Mouse (Mus musculus): ENCODE data around the gene Lin9. TPM values are rescaled to one million over a fixed set of nuclear protein-coding genes. Genes with fewer than 3 reads are reported as not detected.
"Not testable (repeated sequence)": the region's sequence is repeated elsewhere in the genome, so short reads cannot be mapped to it uniquely, and the experiment has no call there.

The Lin9 gene
- polyA plus RNA-seq (2015; fragmentation: Nextera tagmentation; extraction: Ambion mirVana), result 16.2 and 17.7 TPM in 2 replicates

DNA sequence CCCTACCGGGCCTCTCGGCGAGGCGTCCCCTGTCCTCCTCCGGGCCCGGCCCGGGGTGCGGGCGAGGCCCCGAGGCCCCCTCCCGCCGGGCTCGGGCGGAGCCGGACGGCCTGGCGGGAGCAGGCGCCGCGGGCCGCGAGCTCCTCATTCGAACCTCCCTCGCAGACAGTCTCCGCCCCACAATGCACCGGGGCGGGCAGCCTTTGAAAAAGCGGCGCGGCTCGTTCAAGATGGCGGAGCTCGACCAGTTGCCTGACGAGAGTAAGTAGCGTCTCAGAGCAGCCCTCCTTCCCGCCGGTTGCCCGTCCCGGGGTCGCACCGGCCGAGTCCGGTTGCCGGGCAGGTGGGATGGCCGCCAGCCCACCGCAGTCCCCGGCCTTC is at the start of gene Lin9:
Lin9 (plus strand) TSS at position 14 of the 381 bp plus-strand sequence.
- H3K9ac ChIP-seq (replicated peaks; ENCODE audit: low read depth, low read length), result peak within 1 kb of the TSS; percentile 95
- peak within 1 kb of the TSS; percentile 83 for H3K4me2 ChIP-seq (ENCODE audit: low read length)
- peak within 1 kb of the TSS; percentile 92 for H3K27ac ChIP-seq (ENCODE audit: low read length)
- H3K4me1 ChIP-seq (replicated peaks; ENCODE audit: control insufficient read depth, insufficient read depth, low read length), result peaks cover 18% of the 10 kb centered on the region
- 0% methylated on average over 39 of the region's 47 CpGs for WGBS
- H3K36me3 ChIP-seq (ENCODE audit: control insufficient read depth, insufficient read depth), result no peaks in the 10 kb centered on the region
- ATAC-seq, result peak; percentile 94
- H3K4me3 ChIP-seq (replicated peaks; ENCODE audit: low read length), result peak within 1 kb of the TSS; percentile 98
- no peaks in the 10 kb centered on the region for H3K27me3 ChIP-seq (replicated peaks; ENCODE audit: control insufficient read depth, insufficient read depth, low read length)
- H3K9me3 ChIP-seq (ENCODE audit: control insufficient read depth, low read length), result no peaks in the 10 kb centered on the region

DNA sequence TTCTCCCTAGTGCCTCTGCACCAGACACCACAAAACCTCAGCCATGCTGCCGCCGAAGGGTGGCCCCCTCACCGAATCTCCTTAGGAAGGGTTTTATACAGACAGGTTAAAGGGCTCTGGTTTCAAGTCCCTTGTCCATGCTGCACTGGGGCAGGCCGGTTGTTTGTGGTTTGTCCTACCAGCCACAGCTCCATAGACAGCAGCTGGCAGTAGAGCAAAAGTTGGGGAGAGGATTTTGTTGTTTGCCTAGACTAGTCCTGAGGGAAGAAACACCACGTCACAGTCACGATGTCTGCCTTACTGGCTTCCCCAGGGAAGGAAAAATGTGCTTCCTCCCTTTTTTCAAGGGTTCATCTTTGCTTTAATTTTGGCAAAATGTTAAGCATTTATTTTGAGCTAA is 40.4 kb upstream of the Lin9 start:
- peaks cover 4% of the 10 kb centered on the region for H3K4me1 ChIP-seq (replicated peaks; ENCODE audit: control insufficient read depth, insufficient read depth, low read length)
- H3K4me2 ChIP-seq (ENCODE audit: low read length), result no peak overlapping the region
- ATAC-seq, result no peak
- 94% methylated on average over 6 of the region's 6 CpGs for WGBS
- no peak overlapping the region for H3K9ac ChIP-seq (replicated peaks; ENCODE audit: low read depth, low read length)
- peaks cover 37% of the 10 kb centered on the region for H3K36me3 ChIP-seq (ENCODE audit: control insufficient read depth, insufficient read depth)
- H3K4me3 ChIP-seq (replicated peaks; ENCODE audit: low read length), result no peak overlapping the region
- H3K27ac ChIP-seq (ENCODE audit: low read length), result no peak overlapping the region
- no peaks in the 10 kb centered on the region for H3K9me3 ChIP-seq (ENCODE audit: control insufficient read depth, low read length)
- H3K27me3 ChIP-seq (replicated peaks; ENCODE audit: control insufficient read depth, insufficient read depth, low read length), result no peaks in the 10 kb centered on the region

DNA sequence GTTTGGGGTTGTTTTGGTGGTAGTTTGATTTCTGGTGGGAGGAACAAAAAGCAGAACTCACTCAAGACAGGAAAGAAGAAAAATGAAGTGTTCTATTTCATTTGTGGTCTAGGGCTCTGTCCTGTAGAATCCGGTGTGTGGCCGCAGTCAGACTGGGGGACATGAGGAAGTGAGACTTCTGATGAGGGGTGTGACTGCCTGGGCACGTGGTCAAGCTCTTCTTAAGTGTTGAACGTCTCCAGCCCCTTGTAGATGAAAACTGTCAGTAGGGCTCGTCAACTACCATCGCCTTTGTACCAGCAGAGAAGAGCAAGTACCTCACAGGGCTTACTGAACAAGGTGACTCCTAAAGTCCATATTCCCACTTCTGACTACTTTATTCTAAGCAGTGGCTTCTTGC is 39.1 kb upstream of the Lin9 start:
- H3K4me2 ChIP-seq (ENCODE audit: low read length), result no peak overlapping the region
- ATAC-seq, result no peak
- H3K9ac ChIP-seq (replicated peaks; ENCODE audit: low read depth, low read length), result no peak overlapping the region
- no peaks in the 10 kb centered on the region for H3K27me3 ChIP-seq (replicated peaks; ENCODE audit: control insufficient read depth, insufficient read depth, low read length)
- H3K36me3 ChIP-seq (ENCODE audit: control insufficient read depth, insufficient read depth), result peaks cover 29% of the 10 kb centered on the region
- H3K9me3 ChIP-seq (ENCODE audit: control insufficient read depth, low read length), result no peaks in the 10 kb centered on the region
- H3K4me3 ChIP-seq (replicated peaks; ENCODE audit: low read length), result no peak overlapping the region
- H3K27ac ChIP-seq (ENCODE audit: low read length), result no peak overlapping the region
- H3K4me1 ChIP-seq (replicated peaks; ENCODE audit: control insufficient read depth, insufficient read depth, low read length), result peaks cover 4% of the 10 kb centered on the region
- WGBS, result 93% methylated on average over 6 of the region's 6 CpGs

DNA sequence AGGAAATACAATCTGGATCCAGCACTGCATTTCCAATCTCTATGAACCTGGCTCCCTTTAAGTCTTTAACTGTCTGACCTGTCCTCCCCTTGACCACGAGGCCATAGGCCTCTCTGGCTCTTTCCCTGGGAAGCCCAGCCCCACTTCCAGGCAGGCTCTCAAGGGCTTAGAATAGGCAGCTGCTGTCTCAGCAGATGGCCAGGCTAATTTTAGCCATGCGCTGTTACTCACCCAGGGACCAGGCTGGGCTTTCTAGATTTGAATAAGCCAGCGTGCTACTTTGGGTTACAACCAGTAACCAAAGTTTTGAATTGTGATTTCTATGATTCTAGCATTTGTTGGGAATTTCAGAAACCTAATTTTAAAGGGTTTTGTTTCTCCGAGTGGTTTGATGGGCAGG is 36.4 kb upstream of the Lin9 start:
- no peak overlapping the region for H3K4me3 ChIP-seq (replicated peaks; ENCODE audit: low read length)
- peaks cover 20% of the 10 kb centered on the region for H3K36me3 ChIP-seq (ENCODE audit: control insufficient read depth, insufficient read depth)
- no peak overlapping the region for H3K9ac ChIP-seq (replicated peaks; ENCODE audit: low read depth, low read length)
- peaks cover 4% of the 10 kb centered on the region for H3K4me1 ChIP-seq (replicated peaks; ENCODE audit: control insufficient read depth, insufficient read depth, low read length)
- no peaks in the 10 kb centered on the region; the same call in 1 of the 2 replicates for H3K9me3 ChIP-seq (ENCODE audit: control insufficient read depth, low read length)
- 73% methylated on average over 4 of the region's 4 CpGs for WGBS
- peak; percentile 57; the same call in 1 of the 2 replicates for ATAC-seq
- no peak overlapping the region; the same call in none of the 2 replicates for H3K27ac ChIP-seq (ENCODE audit: low read length)
- no peak overlapping the region for H3K4me2 ChIP-seq (ENCODE audit: low read length)
- H3K27me3 ChIP-seq (replicated peaks; ENCODE audit: control insufficient read depth, insufficient read depth, low read length), result no peaks in the 10 kb centered on the region

DNA sequence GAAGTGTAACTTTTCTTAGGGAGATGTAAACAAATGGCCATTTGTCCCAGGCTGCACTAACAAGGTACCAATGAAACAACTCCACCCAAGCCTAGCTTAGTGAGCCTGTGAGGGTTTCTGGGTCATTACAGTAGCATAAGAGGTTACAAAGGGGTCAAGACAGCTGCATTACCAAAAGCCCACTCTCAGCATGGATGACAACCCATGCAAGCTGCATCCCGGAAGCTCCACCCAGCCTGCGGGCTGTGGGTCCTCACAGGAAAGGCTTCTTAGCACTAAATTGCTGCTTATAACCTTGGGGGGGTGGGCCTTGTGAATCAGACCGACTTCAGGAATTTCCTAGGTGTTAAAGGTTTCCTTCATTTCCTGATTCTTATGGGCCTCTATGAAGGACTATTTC is 34.8 kb upstream of the Lin9 start:
- Histone ChIP-seq H3K27ac (ENCODE audit: low read length) (no peak overlapping the region), H3K4me1 (replicated peaks; ENCODE audit: control insufficient read depth, insufficient read depth, low read length) (peaks cover 4% of the 10 kb centered on the region), H3K4me2 (ENCODE audit: low read length) (no peak overlapping the region), H3K36me3 (ENCODE audit: control insufficient read depth, insufficient read depth) (peaks cover 7% of the 10 kb centered on the region; the same call in 1 of the 2 replicates), H3K9me3 (ENCODE audit: control insufficient read depth, low read length) (no peaks in the 10 kb centered on the region; the same call in 1 of the 2 replicates), H3K9ac (replicated peaks; ENCODE audit: low read depth, low read length) (no peak overlapping the region), H3K27me3 (replicated peaks; ENCODE audit: control insufficient read depth, insufficient read depth, low read length) (no peaks in the 10 kb centered on the region), H3K4me3 (replicated peaks; ENCODE audit: low read length) (no peak overlapping the region)
- no peak for ATAC-seq
- 89% methylated on average over 3 of the region's 3 CpGs for WGBS

DNA sequence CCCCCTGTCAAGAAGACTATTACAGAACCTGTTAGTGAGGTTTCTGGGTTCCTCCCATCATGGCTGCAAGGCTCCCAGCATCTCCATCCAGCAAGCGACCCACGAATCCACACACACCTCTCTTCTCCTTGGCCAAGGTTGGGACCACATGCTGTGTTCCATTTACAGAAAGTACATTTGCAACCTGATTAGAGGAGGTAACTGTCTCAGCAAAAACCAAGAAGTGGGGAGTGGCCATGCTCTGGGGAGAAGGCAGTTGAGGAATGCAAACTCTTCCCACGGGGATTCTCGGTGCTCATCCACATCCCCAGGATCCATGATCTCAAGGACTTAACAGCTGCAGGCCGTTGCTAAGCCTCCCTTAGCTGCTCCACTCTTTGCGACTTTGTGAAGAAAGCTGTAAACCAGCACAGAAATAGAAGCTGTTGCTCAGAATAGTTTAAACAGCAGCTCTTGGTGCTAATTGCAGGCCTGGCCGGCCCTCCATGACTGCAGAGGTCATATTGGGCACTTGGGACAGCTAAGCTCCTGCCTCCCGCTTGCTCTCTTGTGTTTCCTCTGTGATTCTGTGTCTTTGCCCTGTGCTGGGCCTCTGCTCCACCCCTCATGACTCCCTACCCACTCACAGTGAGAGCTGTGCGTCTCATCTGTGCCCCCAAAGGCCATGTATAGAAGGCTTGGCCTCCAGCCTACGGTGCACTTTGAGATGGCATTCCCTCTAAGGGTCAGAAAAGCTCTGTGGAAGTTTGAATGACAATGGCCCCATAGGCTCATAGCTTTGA is 34.0 kb upstream of the Lin9 start:
- Histone ChIP-seq H3K4me2 (ENCODE audit: low read length) (no peak overlapping the region), H3K27ac (ENCODE audit: low read length) (no peak overlapping the region), H3K9me3 (ENCODE audit: control insufficient read depth, low read length) (no peaks in the 10 kb centered on the region; the same call in 1 of the 2 replicates), H3K4me3 (replicated peaks; ENCODE audit: low read length) (no peak overlapping the region), H3K27me3 (replicated peaks; ENCODE audit: control insufficient read depth, insufficient read depth, low read length) (no peaks in the 10 kb centered on the region), H3K36me3 (ENCODE audit: control insufficient read depth, insufficient read depth) (peaks cover 3% of the 10 kb centered on the region; the same call in 1 of the 2 replicates), H3K4me1 (replicated peaks; ENCODE audit: control insufficient read depth, insufficient read depth, low read length) (peaks cover 4% of the 10 kb centered on the region), H3K9ac (replicated peaks; ENCODE audit: low read depth, low read length) (no peak overlapping the region)
- no peak for ATAC-seq
- 84% methylated on average over 10 of the region's 10 CpGs for WGBS

DNA sequence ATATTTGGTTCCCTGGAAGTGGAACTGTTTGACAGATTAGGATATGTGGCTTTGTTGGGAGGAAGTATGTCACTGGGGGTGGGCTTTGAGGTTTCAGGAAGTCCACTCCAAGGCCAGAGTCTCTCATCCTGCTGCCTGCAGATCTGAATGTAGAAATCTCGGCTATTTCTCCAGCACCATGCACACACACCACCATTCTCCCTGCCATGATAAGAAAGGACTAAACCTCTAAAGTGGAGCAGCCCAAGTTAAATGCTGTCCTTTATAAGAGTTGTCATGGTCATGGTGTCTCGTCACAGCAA is 33.4 kb upstream of the Lin9 start:
- Histone ChIP-seq H3K9ac (replicated peaks; ENCODE audit: low read depth, low read length) (no peak overlapping the region), H3K4me3 (replicated peaks; ENCODE audit: low read length) (no peak overlapping the region), H3K27me3 (replicated peaks; ENCODE audit: control insufficient read depth, insufficient read depth, low read length) (no peaks in the 10 kb centered on the region), H3K4me2 (ENCODE audit: low read length) (no peak overlapping the region), H3K4me1 (replicated peaks; ENCODE audit: control insufficient read depth, insufficient read depth, low read length) (peaks cover 4% of the 10 kb centered on the region), H3K27ac (ENCODE audit: low read length) (no peak overlapping the region), H3K9me3 (ENCODE audit: control insufficient read depth, low read length) (no peaks in the 10 kb centered on the region; the same call in 1 of the 2 replicates), H3K36me3 (ENCODE audit: control insufficient read depth, insufficient read depth) (peaks cover 3% of the 10 kb centered on the region; the same call in 1 of the 2 replicates)
- WGBS, result 92% methylated on average over 2 of the region's 2 CpGs
- ATAC-seq, result no peak

GRCm38 (mm10) chr1:180611842-180612241 is 29.1 kb upstream of the Lin9 start:
- not testable (repeated sequence) for H3K4me1 ChIP-seq (replicated peaks; ENCODE audit: control insufficient read depth, insufficient read depth, low read length); H3K27me3 ChIP-seq (replicated peaks; ENCODE audit: control insufficient read depth, insufficient read depth, low read length); H3K9ac ChIP-seq (replicated peaks; ENCODE audit: low read depth, low read length); H3K36me3 ChIP-seq (ENCODE audit: control insufficient read depth, insufficient read depth); ATAC-seq; H3K27ac ChIP-seq (ENCODE audit: low read length); H3K9me3 ChIP-seq (ENCODE audit: control insufficient read depth, low read length); H3K4me2 ChIP-seq (ENCODE audit: low read length); H3K4me3 ChIP-seq (replicated peaks; ENCODE audit: low read length)
- WGBS, result 91% methylated on average over 10 of the region's 14 CpGs

- 94% methylated on average over 3 of the region's 3 CpGs for WGBS
- Histone ChIP-seq H3K27ac (ENCODE audit: low read length) (no peak overlapping the region), H3K4me3 (replicated peaks; ENCODE audit: low read length) (no peak overlapping the region), H3K36me3 (ENCODE audit: control insufficient read depth, insufficient read depth) (no peaks in the 10 kb centered on the region), H3K4me1 (replicated peaks; ENCODE audit: control insufficient read depth, insufficient read depth, low read length) (no peaks in the 10 kb centered on the region), H3K9me3 (ENCODE audit: control insufficient read depth, low read length) (no peaks in the 10 kb centered on the region), H3K27me3 (replicated peaks; ENCODE audit: control insufficient read depth, insufficient read depth, low read length) (no peaks in the 10 kb centered on the region), H3K4me2 (ENCODE audit: low read length) (no peak overlapping the region), H3K9ac (replicated peaks; ENCODE audit: low read depth, low read length) (no peak overlapping the region)
- ATAC-seq, result no peak
Observed at GRCm38 (mm10) chr1:180616762-180617161, 24.2 kb upstream of the Lin9 start.
